Mouse (Mus musculus) right cerebral cortex, postnatal 10 days (tissue): ENCODE data around the gene Adam33.

ENCODE experiments used
- DNase-seq, 2 experiments: peaks; one replicate each; pipeline ENCODE4 v3.0.0; 2021; ENCODE audit warnings: low spot score in 2 of 2

Gene Adam33

DNA sequence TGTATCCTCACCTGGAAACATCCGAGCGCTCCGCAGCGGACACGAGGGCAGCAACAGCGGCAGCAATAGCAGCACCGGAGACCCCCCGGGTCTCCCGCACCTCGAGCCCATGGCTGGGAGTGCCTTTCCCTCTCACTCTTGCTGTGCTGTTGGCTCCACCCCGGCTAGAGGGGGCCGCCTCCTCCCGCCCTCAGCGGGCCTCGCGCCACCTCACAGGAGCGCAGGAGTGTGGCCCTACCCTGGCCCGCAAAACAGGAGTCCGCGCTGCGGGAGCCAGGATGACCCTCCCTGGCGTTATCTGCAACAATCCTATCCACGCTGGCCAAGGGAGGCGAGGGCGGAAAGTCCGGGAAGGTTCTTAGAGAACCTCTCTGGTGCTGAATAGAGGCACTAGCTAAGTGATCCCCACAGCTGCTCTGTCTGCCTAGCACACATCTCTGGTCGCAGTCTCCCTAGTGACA is at the start of gene Adam33:
Adam33 (minus strand) TSS at position 411 of the 461 bp plus-strand sequence.
- DNase-seq = no peak

DNA sequence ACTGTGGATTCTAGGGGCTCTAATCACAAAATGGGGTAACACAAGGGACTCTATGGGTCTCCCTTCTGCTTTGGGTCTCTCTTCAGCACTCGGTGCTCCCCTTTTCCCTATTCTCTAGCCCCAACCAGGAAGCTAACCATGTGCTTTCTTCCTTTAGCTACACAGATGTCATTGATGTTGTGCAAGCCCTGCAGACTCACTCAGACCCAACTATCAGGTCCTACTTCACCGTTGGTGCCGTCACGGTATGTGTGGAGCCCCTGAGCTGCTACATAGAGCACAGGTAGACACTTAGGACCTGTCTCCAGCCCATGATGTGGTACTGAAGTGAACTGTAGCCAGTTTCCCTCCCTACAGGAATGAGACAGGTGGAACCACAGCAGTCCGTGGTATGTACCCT is 42.4 kb upstream of the Adam33 start:
- peak in 1 of 2 experiments; percentile 14 for DNase-seq

DNA sequence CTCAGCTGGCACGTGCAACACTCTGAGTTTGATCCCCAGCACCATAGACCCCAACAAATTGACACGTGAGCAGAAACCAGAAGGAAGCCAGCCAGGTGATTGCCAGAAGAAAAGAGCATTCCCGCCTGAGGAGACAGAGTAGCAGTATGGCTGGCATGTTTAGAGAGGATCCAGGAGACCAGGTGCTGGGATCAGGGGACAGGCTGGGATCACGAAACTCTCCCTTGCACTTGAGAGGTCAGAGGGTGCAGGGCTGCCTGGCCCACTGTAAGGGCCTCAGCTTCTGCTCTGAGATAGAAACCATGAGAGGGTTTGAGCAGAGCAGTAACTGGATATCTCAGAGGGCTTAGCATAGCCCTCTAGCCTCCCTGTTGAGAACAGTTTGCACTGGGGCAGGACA is 41.4 kb upstream of the Adam33 start:
- DNase-seq = peak in 1 of 2 experiments; percentile 7

DNA sequence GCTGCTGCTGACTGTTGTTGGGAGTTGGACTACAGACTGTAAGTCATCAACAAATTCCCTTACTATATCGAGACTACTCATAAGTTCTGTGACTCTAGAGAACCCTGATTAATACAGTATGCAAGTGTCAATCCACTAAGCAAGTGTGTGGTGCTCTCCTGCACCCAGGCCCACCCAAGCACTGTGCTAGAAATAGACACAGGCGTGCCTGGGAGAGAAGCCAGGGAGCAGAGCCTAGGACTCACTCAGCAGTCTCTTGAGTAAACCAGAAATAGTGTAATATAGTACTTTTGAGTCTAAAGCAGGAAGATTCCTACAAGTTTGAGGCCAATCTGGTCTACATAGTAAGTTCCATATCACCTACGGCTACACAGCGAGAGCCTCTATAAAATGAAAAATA is 40.4 kb upstream of the Adam33 start:
- DNase-seq = peak in 1 of 2 experiments; percentile 20

DNA sequence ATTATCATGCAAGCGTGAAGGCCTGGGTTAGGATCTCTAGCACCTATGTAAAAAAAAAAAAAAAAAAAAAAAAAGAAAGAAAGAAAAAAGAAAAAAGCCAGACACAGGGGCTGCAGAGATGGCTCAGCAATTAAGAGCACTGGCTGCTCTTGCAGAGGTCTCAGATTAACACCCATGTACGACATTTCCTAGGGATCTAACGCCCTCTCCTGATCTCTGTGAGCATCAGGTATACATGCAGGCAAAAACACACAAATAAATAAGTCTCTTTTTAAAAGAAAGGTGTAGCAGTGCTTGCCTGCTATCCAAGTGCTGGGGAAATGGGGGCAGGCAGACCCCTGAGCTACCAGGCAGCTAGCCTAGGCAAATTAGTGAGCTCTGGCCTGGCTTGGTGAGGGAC is 37.9 kb upstream of the Adam33 start:
- DNase-seq = no peak

DNA sequence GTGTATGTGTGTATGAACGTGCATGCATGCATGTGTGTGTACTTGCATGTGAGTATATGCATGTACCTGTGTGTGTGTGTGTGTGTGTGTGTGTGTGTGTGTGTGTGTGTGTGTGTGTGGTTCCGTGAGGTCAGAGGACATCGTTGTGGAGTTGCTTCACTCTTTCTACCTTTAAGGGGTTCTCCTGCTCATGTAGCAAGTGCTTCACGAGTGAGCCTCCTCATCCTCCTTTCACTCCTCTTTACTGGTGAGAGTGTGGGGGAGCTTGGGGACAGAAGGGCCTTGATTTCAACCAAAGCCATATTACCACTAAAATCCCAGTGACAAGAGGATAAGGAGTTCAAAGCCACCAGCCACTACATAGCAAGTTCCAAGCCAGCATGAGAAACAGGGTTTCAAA is 33.5 kb upstream of the Adam33 start:
- DNase-seq = no peak

DNA sequence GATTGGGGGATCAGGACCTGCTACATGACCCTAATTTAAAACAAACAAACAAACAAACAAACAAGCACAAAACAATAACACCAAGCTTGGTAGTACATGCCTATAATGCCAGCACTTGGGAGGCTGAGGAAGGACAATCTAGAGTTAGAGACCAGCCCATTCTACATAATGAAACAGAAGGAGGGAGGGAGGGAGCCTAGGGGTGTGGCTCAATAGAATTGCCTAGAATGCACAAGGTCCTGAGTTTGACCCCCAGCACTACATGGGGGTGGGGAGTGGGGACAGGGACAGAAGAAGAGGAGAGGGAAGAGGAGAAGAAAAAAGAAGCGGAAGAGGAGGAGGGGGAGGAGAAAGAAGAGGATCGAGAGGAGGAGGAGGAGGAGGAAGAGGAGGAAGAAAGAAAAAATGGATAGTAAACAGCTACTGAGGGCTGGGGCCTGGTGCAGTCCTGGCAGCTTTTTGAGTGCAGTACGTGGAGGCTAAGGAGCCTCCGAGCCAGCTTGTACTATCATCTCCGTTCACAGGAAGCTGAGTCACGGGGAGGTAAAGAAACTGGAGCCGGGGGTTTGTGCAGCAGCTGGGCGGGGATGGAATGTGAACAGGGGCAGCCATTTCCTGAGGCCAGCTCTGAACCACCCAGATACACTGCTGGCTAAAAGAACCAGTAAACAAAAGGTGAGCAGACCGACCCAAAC is 32.6 kb upstream of the Adam33 start:
- DNase-seq = peak in 1 of 2 experiments; percentile 27

DNA sequence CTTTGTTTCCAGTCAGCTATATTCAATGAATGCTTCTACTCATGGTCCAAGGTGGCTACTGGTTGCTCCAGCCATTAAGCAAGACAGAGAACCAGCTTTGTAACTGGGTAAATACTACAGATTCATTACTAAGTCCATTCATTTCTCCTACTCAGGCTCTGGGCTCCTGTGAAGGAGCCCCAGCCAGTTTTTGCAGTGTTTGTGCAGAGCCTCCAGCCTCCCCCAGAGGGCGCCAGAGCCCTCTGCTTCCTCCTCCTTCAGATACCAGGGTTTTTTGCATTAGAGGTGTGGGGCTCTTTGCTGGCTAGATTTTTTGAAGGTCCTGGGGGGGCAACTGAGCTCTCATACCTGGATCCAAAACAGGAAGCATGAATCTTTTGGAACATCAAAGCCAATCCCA is 31.2 kb upstream of the Adam33 start:
- peak; percentile 79 to 86 for DNase-seq

DNA sequence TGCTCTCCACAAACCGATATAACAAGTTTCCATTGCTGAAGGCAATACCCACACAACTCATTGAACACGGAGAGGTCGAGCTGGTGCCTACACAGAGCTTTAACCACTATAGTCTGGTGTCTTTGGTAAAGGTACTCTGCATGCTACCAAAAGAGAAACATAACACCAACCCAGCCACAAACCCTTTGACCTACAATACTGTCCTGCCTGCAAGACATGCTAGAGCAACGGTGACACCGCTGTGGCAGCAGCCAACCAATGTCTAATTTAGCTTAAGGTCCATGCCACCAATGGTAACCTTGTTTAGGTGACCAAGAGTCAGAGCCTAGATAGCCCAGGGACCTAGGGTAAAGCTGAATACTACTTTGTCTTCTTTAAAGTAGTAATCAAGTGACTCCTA is 30.0 kb upstream of the Adam33 start:
- peak in 1 of 2 experiments; percentile 19 for DNase-seq

DNA sequence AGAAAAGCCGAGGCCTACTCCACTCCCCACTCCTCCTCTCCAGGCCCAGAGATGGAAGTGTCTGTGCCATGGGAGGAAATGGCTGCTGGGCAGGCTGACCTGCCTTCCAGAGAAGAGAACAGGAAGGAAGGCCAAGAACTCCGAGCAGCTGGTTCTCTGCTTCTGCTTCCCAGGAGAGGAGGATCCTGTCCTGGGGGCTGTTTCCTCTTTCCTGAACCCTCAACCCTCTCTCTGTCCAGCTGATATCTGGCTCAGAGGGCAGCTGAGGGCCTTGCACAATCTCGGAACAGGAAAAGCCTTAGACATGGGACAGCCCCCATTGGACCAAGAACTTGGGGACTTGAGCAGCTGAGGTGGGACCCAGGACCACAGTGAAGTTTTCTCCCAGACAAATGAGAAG is 27.2 kb upstream of the Adam33 start:
- DNase-seq = peak in 1 of 2 experiments; percentile 44

DNA sequence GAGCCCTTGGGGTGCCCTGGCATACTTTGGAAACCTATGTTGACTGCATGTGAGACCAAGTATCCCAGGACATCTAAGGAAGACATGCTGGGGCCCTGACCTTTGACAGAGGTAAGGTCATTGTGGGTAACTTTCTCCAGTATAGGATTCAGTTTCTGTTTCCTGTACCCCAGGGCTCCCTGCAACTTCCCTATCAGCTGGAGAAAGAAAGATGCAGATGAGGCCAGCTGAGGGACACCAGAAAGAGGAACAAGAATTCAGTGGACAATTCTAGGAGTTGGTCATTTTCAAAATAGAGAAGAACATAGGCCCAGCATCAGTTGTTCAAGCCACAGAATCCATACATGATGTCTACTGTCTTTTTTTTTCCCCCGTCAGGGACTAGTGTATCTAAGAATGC is 26.0 kb upstream of the Adam33 start:
- no peak for DNase-seq

DNA sequence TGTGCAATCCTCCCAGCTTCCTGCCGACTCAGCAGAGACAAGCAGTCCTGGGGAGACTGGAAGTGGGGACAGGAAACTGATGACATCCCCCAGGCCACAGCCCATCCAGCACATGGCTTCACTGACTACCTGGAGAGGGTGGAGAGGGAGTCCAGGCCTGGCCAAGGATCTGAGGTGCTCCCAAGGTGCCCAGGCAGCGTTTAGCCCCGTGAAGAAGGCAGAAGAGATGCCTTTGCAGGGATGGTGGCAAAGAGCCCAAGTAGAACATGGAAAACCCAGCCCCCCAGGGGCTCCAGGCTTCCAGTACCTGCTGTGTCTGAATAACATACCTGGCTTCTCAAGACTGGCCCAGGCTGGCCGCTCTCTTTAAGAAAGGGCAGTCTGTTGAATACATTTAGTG is 25.0 kb upstream of the Adam33 start:
- no peak for DNase-seq

DNA sequence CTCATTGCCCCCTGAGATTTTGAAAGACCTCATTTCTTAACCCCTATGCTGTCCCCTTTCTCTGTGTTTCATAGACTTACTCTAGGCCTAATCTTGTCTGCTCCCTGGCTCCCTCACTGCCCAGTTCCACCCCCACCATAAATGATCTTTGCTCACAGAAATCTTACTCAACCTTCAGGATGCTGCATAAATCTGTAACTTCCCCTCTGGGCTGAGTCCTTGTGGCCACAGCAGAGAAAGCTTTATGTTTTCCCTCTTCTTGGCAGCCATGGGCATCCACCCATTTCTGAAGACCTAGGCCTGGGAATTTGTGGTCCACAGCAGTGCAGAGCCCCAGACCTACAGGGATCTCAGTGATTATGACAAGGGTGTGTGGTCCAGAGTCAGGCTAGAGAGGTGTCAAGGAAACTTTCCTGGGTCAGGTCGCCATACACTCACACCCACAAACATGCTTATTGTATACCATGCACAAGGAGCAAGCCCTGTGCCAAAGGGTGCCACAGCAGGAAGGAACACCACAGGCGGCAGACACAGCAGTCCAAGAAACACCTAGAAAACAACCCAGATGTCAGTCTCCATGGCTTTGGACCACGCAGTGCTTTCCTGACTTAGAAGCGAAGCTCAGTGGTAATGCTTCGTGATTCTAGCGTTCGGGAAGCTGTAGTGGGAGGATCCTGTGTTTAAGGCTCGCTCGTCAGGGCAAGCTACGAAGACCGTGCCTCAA is 23.2 kb upstream of the Adam33 start, which contains the start of gene Siglec1:
Siglec1 (minus strand) TSS at position 99 of the 724 bp plus-strand sequence.
- DNase-seq = no peak

DNA sequence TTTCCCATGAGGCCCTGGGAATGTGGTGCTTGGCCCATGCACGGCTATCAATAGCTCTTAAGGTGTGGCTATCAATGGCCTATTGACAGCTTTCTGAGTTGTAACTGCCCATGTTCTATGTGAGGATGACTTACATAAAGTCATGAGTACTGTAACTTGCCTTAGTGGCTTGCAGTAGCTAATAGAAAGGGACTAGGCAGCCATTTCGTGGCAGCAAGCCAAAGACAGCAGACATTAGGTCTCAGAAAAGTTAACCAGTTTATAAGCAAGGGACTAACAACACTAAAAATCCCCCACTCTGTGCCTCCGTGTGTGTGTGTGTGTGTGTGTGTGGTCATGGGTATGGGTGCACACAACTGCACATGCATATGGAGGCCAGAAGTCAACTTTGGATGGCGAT is 20.6 kb upstream of the Adam33 start:
- no peak for DNase-seq

DNA sequence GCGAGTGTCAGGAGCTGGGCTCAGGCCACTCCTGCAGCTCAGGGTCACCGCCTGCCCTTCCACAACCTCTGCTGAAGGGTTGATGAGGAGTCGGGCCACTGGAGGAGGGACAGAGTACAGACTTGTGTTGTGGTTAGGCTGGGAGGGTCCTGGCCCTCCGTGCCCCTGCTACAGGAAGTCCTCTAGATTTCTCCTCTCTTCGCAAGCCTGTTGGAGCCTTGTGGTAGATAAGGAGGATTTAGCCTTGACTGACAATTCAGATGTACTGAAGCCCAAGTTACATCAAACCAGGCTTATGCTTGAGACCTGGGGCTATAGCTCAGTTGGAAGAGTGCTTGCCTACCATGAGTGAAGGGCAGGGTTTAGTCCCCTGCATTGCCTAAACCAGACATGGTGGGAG is 16.9 kb upstream of the Adam33 start:
- DNase-seq = no peak

DNA sequence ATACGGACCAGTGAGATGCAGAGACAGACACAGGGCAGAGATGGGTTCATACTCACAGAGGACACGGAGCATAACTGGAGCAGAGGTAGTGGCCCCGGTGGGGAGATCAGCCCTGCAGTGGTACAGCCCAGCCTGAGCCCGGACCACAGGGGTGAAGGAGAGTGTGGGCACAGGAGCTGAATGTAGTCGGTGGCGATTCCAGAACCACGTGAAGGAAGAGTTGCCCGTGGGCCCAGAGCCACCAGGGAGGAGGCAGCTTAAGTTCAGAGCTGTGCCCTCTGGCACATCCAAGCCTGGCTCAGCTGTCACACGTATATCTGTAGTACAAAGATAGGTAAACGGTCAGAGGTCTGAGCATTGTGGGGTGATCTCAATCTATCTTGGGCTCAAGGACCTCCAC is 8.9 kb upstream of the Adam33 start:
- no peak for DNase-seq

DNA sequence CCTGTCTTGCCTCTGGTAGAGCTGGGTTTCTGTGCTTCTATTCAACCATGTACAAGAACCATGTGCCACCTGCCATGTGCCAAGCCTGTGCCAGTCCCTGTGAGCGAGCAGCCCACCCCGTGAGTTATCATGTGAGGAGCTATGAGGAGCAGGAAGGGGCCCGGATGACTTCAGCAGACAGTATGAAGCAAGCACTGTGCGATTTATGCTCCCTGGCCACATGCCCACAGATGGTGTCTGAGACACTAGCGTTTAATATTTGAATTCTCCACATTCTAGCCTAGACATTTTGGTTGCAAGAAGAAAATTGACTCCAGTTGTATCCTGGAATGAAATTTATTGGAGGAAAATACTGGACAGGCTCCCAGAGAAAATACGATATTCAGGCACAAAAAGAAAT is 3.9 kb upstream of the Adam33 start:
- DNase-seq = peak in 1 of 2 experiments; percentile 50

DNA sequence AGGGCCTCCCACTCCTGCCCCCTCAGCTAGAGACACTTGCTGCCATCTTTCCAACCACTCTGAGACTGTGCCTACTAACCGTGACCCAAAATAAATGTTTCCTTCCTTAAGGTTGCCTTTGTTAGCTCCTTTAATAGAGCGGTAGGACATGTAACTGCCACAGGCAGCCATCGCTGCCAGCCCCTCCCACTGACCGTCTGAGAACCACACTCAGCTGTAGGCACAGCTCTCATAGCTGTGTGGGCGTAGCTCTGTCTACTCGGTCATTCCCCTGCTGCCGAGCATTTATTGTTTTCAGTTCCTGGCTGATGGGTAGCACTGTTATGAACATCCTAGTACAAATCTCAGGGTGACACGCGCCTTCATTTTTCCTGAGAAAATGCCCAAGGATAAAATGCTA is 2.7 kb upstream of the Adam33 start:
- DNase-seq = no peak

DNA sequence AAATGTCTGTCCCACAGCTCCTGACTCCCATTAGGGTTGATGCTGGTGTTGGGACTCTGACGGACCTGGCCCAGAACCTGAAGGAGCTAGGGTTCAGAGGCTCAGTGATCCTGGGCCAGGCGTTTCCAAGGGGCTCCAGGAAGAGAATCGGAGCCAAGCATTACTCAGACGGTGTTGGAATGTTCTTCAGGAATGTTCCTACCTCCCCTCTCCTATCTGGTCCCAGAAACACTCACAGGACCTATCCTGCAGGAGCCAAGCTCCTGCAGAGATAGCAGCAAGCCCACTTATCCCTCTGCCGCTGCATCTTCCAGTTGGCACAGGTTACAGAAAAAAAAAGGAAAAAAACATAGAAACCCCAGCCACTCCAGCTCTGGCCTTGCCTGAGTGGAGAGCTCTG is 2.0 kb downstream of the Adam33 start:
- no peak for DNase-seq

DNA sequence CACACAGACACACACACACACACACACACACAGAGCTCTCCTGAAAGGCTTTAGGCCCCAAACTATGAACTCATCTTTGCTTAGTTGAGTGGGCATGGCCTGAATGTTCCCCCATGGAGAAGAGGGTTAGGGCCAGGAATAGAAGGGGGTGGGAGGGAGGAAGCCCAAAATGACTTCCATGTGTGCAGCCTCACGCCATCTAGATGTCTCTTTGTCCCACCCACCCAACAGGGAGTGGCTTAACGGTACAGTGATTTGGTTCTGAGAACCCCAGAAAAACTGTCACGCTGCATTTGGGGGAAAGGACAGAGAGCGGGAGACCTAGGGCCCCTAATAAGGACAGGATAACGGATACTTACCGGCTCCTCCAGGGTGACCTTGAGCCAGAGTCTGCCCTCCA is 2.8 kb downstream of the Adam33 start:
- no peak for DNase-seq

DNA sequence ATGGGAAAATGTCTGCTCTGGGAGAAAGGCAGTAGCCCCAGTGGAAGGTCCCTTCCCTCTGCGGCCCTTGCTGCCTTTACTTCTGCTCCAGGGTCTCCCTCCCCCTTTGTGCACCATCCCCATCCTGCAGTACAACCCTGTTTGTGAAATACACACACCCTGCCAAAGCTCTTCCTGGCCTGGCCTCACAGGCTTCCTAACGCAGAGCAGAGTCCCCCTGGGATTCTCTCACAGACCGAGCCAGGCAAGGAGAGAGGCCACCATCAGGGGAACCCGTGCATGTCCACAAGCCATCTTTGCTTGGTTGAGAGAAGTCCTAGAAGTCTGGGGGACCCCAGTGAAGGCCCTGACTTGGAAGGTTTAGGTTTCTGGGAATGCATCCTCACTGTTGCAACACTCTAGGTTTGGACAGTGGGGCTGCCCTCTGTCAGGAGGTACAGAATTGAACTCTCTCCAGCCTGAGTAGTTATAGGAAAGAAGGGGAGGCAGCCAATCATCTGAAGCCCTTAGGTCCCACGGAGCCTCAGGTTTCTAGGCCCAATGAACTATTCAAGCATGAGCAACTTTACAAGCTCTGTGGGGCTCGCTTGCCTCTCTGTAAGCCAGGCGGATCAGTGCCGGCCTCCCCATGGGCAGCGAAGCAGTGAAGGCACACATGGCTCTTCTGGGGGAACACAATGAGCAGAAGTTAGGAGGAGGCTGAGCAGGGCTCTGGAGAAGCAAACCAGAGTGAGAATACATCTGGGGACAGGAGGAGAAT is 3.7 kb downstream of the Adam33 start:
- DNase-seq = no peak

DNA sequence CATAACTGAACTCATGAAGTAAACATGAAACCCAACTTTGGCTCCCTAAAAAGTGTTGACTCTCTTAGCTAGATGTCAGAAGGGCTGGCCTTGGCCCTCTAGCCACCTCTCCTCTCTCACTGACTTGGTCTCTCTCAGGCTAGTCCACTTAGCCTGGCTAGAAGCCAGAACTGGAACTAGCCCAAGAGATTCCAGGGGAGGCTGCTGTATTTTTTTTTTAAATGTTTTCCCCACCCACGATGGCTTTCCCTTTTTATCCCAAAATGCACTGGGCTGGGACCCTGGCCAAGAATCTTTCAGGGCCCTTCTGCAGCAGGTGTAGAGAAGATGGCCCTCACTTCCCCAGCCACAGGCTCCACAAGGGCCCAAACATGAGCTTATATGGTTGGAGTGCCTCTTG is 4.2 kb downstream of the Adam33 start:
- no peak for DNase-seq

DNA sequence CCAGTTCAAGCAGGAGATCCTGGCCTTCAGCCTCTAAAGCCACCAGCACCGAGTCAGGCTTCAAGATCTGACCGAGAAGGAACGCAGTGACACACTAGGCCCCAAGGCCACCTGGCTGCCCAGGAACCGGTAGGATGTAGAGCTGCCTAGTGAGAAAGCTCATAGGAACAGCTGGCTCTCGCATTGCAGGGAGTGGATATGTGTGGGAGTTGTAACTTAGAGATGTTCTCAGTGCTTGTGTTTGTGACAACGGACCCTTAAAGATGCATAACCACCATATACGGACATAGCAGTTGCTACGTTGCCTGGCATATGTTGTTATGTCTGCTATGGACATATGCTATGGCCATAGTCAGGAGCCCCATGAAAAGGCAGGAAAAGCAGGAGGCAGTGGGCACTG is 4.9 kb downstream of the Adam33 start:
- DNase-seq = no peak
